Mouse (Mus musculus): ENCODE measurements around the gene Klf11. TPM values are rescaled to one million over a fixed set of nuclear protein-coding genes. Genes with fewer than 3 reads are reported as not detected.
A peak's percentile ranks its signal among the peaks of the same experiment; 100 is the strongest.
"Not testable (repeated sequence)": the region's sequence is repeated elsewhere in the genome, so short reads cannot be mapped to it uniquely, and the experiment has no call there.

The Klf11 gene
- polyA plus RNA-seq, 1 experiment = not detected

DNA sequence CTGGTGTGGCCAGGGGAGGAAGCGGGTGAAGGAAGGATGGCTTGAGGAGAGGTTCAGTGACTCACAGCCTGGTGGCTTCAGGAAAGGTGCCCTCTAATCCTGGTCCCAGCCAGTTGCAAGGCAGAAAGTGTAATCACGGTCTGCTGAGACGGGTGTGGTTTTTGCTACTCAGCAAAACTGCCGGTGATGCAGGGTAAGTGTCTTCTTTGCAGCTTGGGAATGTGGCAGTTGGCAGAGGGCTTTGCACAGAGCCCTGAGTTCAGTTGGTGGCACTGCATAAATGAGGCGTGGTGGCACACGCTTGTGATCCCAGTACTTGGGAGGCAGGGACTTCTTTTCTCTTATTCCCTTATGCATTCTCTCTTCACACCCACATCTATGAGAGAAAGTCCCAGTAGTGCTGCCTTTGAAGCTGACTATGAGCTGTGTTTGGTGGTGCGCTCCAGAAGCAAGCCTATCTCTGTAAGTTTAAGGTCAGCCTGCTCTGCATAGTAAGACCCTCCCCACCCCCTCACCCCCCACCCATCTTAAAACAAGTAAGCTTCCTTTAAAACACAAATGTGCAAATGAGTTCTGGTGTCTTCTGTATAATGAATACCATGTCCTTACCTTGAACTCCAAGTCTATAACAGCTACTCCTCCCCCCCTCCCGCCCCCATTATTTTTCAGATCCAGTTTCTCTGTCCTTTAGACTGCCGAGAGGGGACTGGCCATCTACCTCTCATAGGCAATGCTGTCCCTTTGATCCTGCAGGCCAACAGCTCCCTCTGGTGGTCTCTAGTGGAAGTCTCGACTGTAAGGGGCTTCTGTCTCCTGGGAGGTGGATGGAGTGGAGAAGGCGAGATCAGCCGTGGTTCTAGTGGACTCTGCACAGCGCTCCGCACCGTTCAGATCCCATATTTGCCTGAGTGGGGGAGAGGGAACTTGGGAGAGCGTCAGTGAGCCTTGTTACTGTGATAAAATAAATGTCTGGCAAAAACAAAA lies 45.7 kb downstream of the Klf11 start:
- peaks cover 4% of the 10 kb centered on the region for H3K4me1 ChIP-seq (ENCODE audit: control insufficient read depth, insufficient read depth, low read length)
- no peak for TF ChIP-seq POLR2A (IDR thresholded peaks at IDR 0.05; ENCODE audit: insufficient read depth, low read depth, low read length)
- TF ChIP-seq CTCF (IDR thresholded peaks at IDR 0.05; ENCODE audit: insufficient read depth, low read depth, low read length) = peak; percentile 84
- no peak overlapping the region for H3K27ac ChIP-seq (ENCODE audit: insufficient read depth, low read depth, low read length)
- no peak overlapping the region for H3K4me3 ChIP-seq (ENCODE audit: insufficient read depth, low read depth, low read length)
- 37% methylated on average over 16 of the region's 16 CpGs for WGBS

DNA sequence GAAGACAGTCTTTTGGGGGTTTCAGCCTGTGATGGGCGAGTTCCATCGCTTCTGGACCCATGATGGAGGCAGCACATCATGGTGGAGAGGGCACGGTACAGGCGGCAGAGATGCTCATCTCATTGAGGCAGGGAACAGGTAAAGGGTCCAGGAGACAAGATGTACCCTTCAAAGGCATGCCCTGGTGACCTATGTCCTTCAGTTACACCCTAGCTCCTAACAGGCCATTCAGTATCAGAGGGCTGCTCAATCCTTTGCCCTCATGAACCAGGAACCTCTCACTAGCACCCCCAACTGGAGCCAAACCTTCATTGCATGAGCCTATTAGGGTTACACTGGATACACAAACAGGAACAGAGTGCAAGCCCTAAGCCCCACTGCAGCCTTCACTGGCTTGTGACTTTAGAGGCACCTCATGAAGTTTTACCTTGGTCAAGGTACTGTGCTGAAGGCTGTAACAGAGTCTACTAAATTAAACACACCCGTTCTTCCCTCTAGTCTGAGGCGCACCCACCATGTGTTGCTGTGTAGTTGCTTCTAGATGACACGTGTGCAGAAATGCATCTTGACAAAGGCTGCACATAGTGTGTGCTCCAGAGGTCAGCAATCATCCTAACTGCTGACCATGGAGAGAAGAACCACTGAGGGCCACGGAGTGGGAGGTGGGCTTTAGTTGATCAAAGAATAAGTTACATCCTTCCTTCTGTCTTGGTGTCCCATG lies 46.6 kb downstream of the Klf11 start:
- TF ChIP-seq POLR2A (IDR thresholded peaks at IDR 0.05; ENCODE audit: insufficient read depth, low read depth, low read length) (no peak), CTCF (IDR thresholded peaks at IDR 0.05; ENCODE audit: insufficient read depth, low read depth, low read length) (no peak)
- H3K4me1 ChIP-seq (ENCODE audit: control insufficient read depth, insufficient read depth, low read length) = peaks cover 4% of the 10 kb centered on the region
- H3K27ac ChIP-seq (ENCODE audit: insufficient read depth, low read depth, low read length) = no peak overlapping the region
- H3K4me3 ChIP-seq (ENCODE audit: insufficient read depth, low read depth, low read length) = no peak overlapping the region
- WGBS = 62% methylated on average over 8 of the region's 8 CpGs

DNA sequence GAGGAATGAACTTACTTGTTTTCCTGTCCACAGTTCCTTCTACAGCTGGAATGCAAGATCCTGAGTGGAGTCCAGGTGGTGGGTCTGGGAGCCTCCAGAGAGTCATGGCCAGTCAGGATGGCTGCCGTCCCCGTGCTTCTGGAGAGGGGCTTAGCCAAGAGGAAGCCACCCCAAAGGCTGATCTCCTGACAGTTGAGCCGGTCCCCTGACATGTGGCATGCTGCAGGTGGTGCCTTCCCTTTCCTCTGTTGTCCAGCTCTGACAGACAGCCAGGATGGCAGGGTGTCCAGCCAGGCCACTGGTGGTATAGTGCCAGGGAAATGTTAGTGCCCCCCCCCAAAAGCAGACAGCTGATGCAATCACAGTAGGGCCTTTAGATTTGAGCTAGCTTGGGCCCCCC lies 47.4 kb downstream of the Klf11 start:
- Histone ChIP-seq H3K4me3 (ENCODE audit: insufficient read depth, low read depth, low read length) (no peak overlapping the region), H3K27ac (ENCODE audit: insufficient read depth, low read depth, low read length) (no peak overlapping the region), H3K4me1 (ENCODE audit: control insufficient read depth, insufficient read depth, low read length) (peaks cover 4% of the 10 kb centered on the region)
- 91% methylated on average over 3 of the region's 3 CpGs for WGBS
- TF ChIP-seq CTCF (IDR thresholded peaks at IDR 0.05; ENCODE audit: insufficient read depth, low read depth, low read length) (no peak), POLR2A (IDR thresholded peaks at IDR 0.05; ENCODE audit: insufficient read depth, low read depth, low read length) (no peak)

DNA sequence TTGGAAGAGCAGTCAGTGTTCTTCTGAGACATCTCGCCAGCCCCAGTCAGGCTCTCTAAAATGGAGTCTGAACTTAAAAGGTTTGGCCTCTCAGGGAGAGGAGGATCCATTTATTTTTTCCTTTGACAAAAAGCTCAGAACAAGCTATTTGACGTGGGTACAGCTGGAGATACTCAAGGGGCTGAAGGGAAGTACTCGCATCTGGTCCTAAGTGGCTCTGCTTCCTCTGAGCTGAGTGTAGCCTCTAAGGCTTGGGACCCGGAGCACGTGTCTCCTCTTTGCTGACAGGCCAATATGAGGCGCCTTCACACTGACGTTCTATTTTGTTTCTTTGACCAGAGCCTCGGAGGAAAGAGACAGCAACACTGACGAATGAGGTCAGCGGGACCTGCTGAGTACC lies 48.5 kb downstream of the Klf11 start:
- WGBS = 73% methylated on average over 10 of the region's 10 CpGs

DNA sequence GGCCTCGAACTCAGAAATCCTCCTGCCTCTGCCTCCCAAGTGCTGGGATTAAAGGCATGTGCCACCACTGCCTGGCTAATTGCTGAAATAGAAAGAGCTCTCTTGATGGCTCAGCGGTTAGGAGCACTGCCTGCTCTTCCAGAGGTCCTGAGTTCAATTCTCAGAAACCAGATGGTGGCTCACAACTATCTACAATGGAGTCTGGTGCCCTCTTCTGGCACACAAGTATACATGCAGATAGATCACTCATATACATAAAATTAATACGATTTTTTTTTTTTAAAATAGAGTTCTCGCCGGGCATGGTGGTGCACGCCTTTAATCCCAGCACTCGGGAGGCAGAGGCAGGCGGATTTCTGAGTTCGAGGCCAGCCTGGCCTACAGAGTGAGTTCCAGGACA lies 50.5 kb downstream of the Klf11 start:
- WGBS = 93% methylated on average over 9 of the region's 9 CpGs
- not testable (repeated sequence) for H3K4me1 ChIP-seq (ENCODE audit: control insufficient read depth, insufficient read depth, low read length); H3K27ac ChIP-seq (ENCODE audit: insufficient read depth, low read depth, low read length); H3K4me3 ChIP-seq (ENCODE audit: insufficient read depth, low read depth, low read length)

More for the DNA sequence above, 48.5 kb downstream of the Klf11 start:
- Histone ChIP-seq H3K27ac (ENCODE audit: insufficient read depth, low read depth, low read length) (no peak overlapping the region), H3K4me3 (ENCODE audit: insufficient read depth, low read depth, low read length) (no peak overlapping the region), H3K4me1 (ENCODE audit: control insufficient read depth, insufficient read depth, low read length) (peaks cover 4% of the 10 kb centered on the region)
- TF ChIP-seq POLR2A (IDR thresholded peaks at IDR 0.05; ENCODE audit: insufficient read depth, low read depth, low read length) = no peak
- TF ChIP-seq CTCF (IDR thresholded peaks at IDR 0.05; ENCODE audit: insufficient read depth, low read depth, low read length) = no peak

DNA sequence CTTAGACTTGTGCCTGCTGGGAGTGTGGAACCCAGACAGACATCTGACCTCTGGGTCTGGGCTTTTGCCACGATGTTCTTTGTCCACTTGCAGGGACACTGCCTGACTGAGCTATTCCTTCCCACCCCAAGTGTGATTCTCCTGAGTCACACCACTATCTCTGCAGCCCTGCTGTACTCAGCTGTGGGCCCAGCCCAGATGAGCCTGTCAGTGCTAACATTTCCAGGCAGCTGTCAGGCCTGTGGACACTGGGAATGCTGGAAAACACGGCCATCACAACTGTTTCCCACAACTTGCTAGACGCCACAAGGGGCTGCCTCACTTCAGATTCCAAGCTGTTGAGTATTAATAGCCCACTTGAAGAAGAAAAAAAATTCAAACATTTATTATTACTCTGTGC lies 51.9 kb downstream of the Klf11 start:
- WGBS = 90% methylated on average over 3 of the region's 3 CpGs
- TF ChIP-seq POLR2A (IDR thresholded peaks at IDR 0.05; ENCODE audit: insufficient read depth, low read depth, low read length) (no peak), CTCF (IDR thresholded peaks at IDR 0.05; ENCODE audit: insufficient read depth, low read depth, low read length) (no peak)
- Histone ChIP-seq H3K4me1 (ENCODE audit: control insufficient read depth, insufficient read depth, low read length) (peaks cover 3% of the 10 kb centered on the region; the same call in 1 of the 2 replicates), H3K4me3 (ENCODE audit: insufficient read depth, low read depth, low read length) (no peak overlapping the region), H3K27ac (ENCODE audit: insufficient read depth, low read depth, low read length) (no peak overlapping the region)

- H3K27ac ChIP-seq (ENCODE audit: insufficient read depth, low read depth, low read length) = no peak overlapping the region
- peaks cover 8% of the 10 kb centered on the region for H3K4me1 ChIP-seq (ENCODE audit: control insufficient read depth, insufficient read depth, low read length)
- 91% methylated on average over 15 of the region's 15 CpGs for WGBS
- H3K4me3 ChIP-seq (ENCODE audit: insufficient read depth, low read depth, low read length) = no peak overlapping the region
- TF ChIP-seq CTCF (IDR thresholded peaks at IDR 0.05; ENCODE audit: insufficient read depth, low read depth, low read length) (no peak), POLR2A (IDR thresholded peaks at IDR 0.05; ENCODE audit: insufficient read depth, low read depth, low read length) (no peak)
Measured at GRCm38 (mm10) chr12:24705502-24706263, 54.6 kb downstream of the Klf11 start.

DNA sequence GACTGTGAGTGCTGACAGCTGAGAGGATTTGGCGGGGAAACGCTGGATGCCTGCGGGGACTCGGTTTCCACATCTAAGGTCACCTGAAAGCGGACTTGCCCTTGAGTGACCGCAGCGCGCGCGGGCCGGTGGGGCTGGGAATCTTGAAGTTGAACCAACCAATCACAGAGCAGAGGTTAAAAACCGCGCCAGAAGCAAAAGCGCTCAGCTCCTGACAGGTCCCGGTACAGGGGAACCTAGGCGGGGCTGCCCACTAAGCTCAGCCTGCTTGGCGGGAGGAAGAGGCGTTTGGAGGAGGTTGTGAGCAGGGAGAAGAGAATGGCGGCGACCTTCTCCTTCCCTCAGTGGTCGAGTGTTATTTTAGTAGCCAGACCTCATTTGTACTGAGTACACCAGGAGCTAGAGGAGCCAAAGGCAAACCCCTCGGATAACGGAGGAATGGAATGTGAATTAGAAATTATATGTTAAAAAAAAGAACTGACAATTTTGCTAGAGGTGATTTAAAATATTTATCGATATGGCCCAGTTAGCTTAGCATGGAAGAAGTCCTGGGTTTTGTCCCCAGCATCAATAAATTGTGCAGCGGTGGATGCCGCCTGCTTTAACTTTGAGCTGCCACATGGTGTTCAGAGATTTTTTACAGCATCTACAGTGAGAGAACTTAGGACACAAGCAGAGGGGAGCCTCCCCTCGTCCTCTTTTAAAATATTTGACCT lies 55.8 kb downstream of the Klf11 start:
- Histone ChIP-seq H3K4me3 (ENCODE audit: insufficient read depth, low read depth, low read length) (no peak overlapping the region), H3K27ac (ENCODE audit: insufficient read depth, low read depth, low read length) (no peak overlapping the region), H3K4me1 (ENCODE audit: control insufficient read depth, insufficient read depth, low read length) (peaks cover 8% of the 10 kb centered on the region)
- 9% methylated on average over 27 of the region's 27 CpGs for WGBS
- TF ChIP-seq POLR2A (IDR thresholded peaks at IDR 0.05; ENCODE audit: insufficient read depth, low read depth, low read length) (no peak), CTCF (IDR thresholded peaks at IDR 0.05; ENCODE audit: insufficient read depth, low read depth, low read length) (no peak)

All from olfactory bulb, adult 2 months (tissue).